Mouse (Mus musculus): ENCODE data around the gene Ugt1a10.

GRCm38 (mm10) chr1:88261706-88262105, 206.5 kb downstream of the Ugt1a10 start:
- TF ChIP-seq CTCF (IDR thresholded peaks at IDR 0.05; ENCODE audit: insufficient read depth, low read depth, low read length) (no peak), POLR2A (IDR thresholded peaks at IDR 0.05; ENCODE audit: insufficient read depth, low read depth, low read length) (no peak)

All from olfactory bulb, adult 2 months (tissue).